Comparison of ENCODE assay signal across 8 mouse cellular contexts in genomic region chr2:113216105-113216745, GRCm38 (mm10). TPM values are rescaled to one million over a fixed set of nuclear protein-coding genes. Genes with fewer than 3 reads are reported as not detected.
DNase-seq lines count a peak whose midpoint lies in the region; ATAC-seq and TF ChIP-seq lines count a peak whose summit lies in the region.

No protein-coding gene starts in this region.

- no peak for DNase-seq in liver, embryonic 11.5 days (ENCODE audit: low spot score)
- no peak for DNase-seq in liver
- peak; percentile 19 for DNase-seq in embryo, embryonic 11 days
- peak; percentile 32 for DNase-seq in hindbrain, postnatal 0 days (ENCODE audit: low spot score)
- no peak for DNase-seq in layer of hippocampus, adult 11-12 months (ENCODE audit: low spot score)
- DNase-seq in kidney, adult 9 months: no peak

- no peaks in the 10 kb centered on the region for H3K36me3 ChIP-seq in liver, embryonic 11.5 days (ENCODE audit: control insufficient read depth, insufficient read depth, low read length)
- no peaks in the 10 kb centered on the region for H3K36me3 ChIP-seq in hindbrain, postnatal 0 days (ENCODE audit: insufficient read depth, low read length)
- H3K36me3 ChIP-seq in neural tube, embryonic 13.5 days: no peaks in the 10 kb centered on the region

- no peaks in the 10 kb centered on the region for H3K4me1 ChIP-seq in liver, embryonic 11.5 days (replicated peaks; ENCODE audit: control insufficient read depth, insufficient read depth, low read length)
- peaks cover 12% of the 10 kb centered on the region; the same call in 1 of the 2 replicates for H3K4me1 ChIP-seq in hindbrain, postnatal 0 days (ENCODE audit: insufficient read depth, low read length)
- H3K4me1 ChIP-seq in neural tube, embryonic 13.5 days (replicated peaks): peaks cover 11% of the 10 kb centered on the region

- no peak for ATAC-seq in liver, embryonic 11.5 days (replicated peaks; ENCODE audit: low FRiP score)
- peak; percentile 16; the same call in 1 of the 2 replicates for ATAC-seq in hindbrain, postnatal 0 days
- ATAC-seq in neural tube, embryonic 13.5 days (ENCODE audit: low read depth): peak; percentile 9
- no peak for ATAC-seq in megakaryocyte-erythroid progenitor cell, adult 5-6 weeks (replicated peaks; ENCODE audit: low FRiP score, low TSS enrichment, poor library complexity, severe bottlenecking)

- no peak overlapping the region for H3K27ac ChIP-seq in liver, embryonic 11.5 days (ENCODE audit: low read depth, low read length)
- H3K27ac ChIP-seq in hindbrain, postnatal 0 days: peak overlapping the region; percentile 79; the same call in 1 of the 2 replicates
- peak overlapping the region; percentile 84; the same call in 1 of the 2 replicates for H3K27ac ChIP-seq in neural tube, embryonic 13.5 days (replicated peaks)

- WGBS in liver, embryonic 11.5 days: 6% methylated on average over 23 of the region's 23 CpGs
- 3% methylated on average over 23 of the region's 23 CpGs for WGBS in hindbrain, postnatal 0 days
- WGBS in neural tube, embryonic 13.5 days: 4% methylated on average over 23 of the region's 23 CpGs

- TF ChIP-seq CTCF in hindbrain, postnatal 0 days (IDR thresholded peaks at IDR 0.05; ENCODE audit: low read depth): no peak; the same call in 1 of the 2 replicates

- H3K9me3 ChIP-seq in liver, embryonic 11.5 days (ENCODE audit: control insufficient read depth, low read length): no peaks in the 10 kb centered on the region; the same call in 1 of the 2 replicates
- H3K9me3 ChIP-seq in hindbrain, postnatal 0 days (ENCODE audit: low read length): no peaks in the 10 kb centered on the region
- no peaks in the 10 kb centered on the region for H3K9me3 ChIP-seq in neural tube, embryonic 13.5 days

- H3K4me3 ChIP-seq in liver, embryonic 11.5 days (ENCODE audit: low read depth, low read length): peak overlapping the region; percentile 44
- H3K4me3 ChIP-seq in hindbrain, postnatal 0 days (ENCODE audit: low read length): peak overlapping the region; percentile 52
- H3K4me3 ChIP-seq in neural tube, embryonic 13.5 days: peak overlapping the region; percentile 62

- H3K27me3 ChIP-seq in liver, embryonic 11.5 days (replicated peaks; ENCODE audit: control insufficient read depth, insufficient read depth, low read length): peaks cover 25% of the 10 kb centered on the region
- no peaks in the 10 kb centered on the region for H3K27me3 ChIP-seq in hindbrain, postnatal 0 days (ENCODE audit: insufficient read depth, low read length)
- H3K27me3 ChIP-seq in neural tube, embryonic 13.5 days: peaks cover 45% of the 10 kb centered on the region

- H3K9ac ChIP-seq in liver, embryonic 11.5 days (ENCODE audit: low read depth, low read length): no peak overlapping the region
- peak overlapping the region; percentile 57 for H3K9ac ChIP-seq in hindbrain, postnatal 0 days (replicated peaks; ENCODE audit: low read length)
- H3K9ac ChIP-seq in neural tube, embryonic 13.5 days: peak overlapping the region; percentile 76

- peak overlapping the region; percentile 67 for H3K4me2 ChIP-seq in liver, embryonic 11.5 days
- peak overlapping the region; percentile 74 for H3K4me2 ChIP-seq in hindbrain, postnatal 0 days (ENCODE audit: low read depth, low read length)
- peak overlapping the region; percentile 86 for H3K4me2 ChIP-seq in neural tube, embryonic 13.5 days

RNA-seq across cellular contexts. Expression of gene Ryr3, which starts 0.7 kb away (rescaled TPM):
- 0.14 and 0.30 TPM in 2 replicates for polyA plus RNA-seq in liver, embryonic 11.5 days (2014; fragmentation: Nextera tagmentation; extraction: Ambion mirVana)
- 12.7 and 31.2 TPM in 2 replicates for total RNA-seq in hindbrain, postnatal 0 days (2014; rRNA removed)
- polyA plus RNA-seq in hindbrain, postnatal 0 days (2015; fragmentation: Nextera tagmentation; extraction: Ambion mirVana): 5.1 and 5.7 TPM in 2 replicates
- polyA plus RNA-seq in neural tube, embryonic 13.5 days (2015; fragmentation: Nextera tagmentation; extraction: Ambion mirVana): 2.8 and 3.1 TPM in 2 replicates
- 0.07 TPM in 1 of 2 replicates, not detected in the other for total RNA-seq in megakaryocyte-erythroid progenitor cell, adult 5-6 weeks (2014; fragmentation: Nextera tagmentation)
- not detected in 2 replicates for total RNA-seq in megakaryocyte-erythroid progenitor cell, adult 5-6 weeks (2017)

Comparison
In these comparisons a context has a peak if more than half of its experiments do, and no peak if none do; other contexts are left out.
1. ATAC-seq: peak in hindbrain, postnatal 0 days (single experiment) and neural tube, embryonic 13.5 days (single experiment); none in liver, embryonic 11.5 days (single experiment) and megakaryocyte-erythroid progenitor cell, adult 5-6 weeks (single experiment).
2. DNase-seq: peak in embryo, embryonic 11 days (single experiment) and hindbrain, postnatal 0 days (single experiment); none in liver, embryonic 11.5 days (single experiment), liver (single experiment), layer of hippocampus, adult 11-12 months (single experiment) and kidney, adult 9 months (single experiment).
3. Peak in every context shown above with its lines, with median percentiles within 50 percentile points of each other: H3K4me2 ChIP-seq and H3K4me3 ChIP-seq.